Mouse (Mus musculus) stomach, postnatal 0 days (tissue): ENCODE measurements at regions not wholly inside any gene's neighbourhood (a gene's known extent, or its start where the extent isn't known, plus 50 kb on each side); places are given as distances from the start of the nearest gene placed in this dataset.

Experiments used
- ATAC-seq: fragments of 200-750 bp; cut with Nextera tagmentation; 2 replicates; pipeline ENCODE4 v1.8.0; 2017; ENCODE audit not compliant: low FRiP score, low TSS enrichment
- DNase-seq: peaks from one replicate; pipeline ENCODE4 v3.0.0-alpha.2; 2016; ENCODE audit warnings: low spot score
- H3K27ac ChIP-seq: fragments of 300-500 bp; sonication (generic); replicated peaks from 2 replicates; pipeline ENCODE4 v1.5.1; 2014; ENCODE audit warnings: mild to moderate bottlenecking, control low read depth
- H3K27me3 ChIP-seq: fragments of 300-500 bp; sonication (generic); 2 replicates; pipeline ENCODE4 v1.6.1; 2014; ENCODE audit warnings: low read length; ENCODE audit not compliant: control insufficient read depth, insufficient read depth
- H3K36me3 ChIP-seq: fragments of 300-500 bp; sonication (generic); 2 replicates; pipeline ENCODE4 v1.6.1; 2014; ENCODE audit warnings: low read length, mixed read lengths; ENCODE audit not compliant: control insufficient read depth, insufficient read depth
- H3K4me1 ChIP-seq: fragments of 300-500 bp; sonication (generic); replicated peaks from 2 replicates; pipeline ENCODE4 v1.6.1; 2014; ENCODE audit warnings: antibody characterized with exemption; ENCODE audit not compliant: control insufficient read depth, insufficient read depth
- H3K4me2 ChIP-seq: fragments of 300-500 bp; sonication (generic); replicated peaks from 2 replicates; pipeline ENCODE4 v1.6.1; 2014; ENCODE audit warnings: low read depth, mild to moderate bottlenecking, control low read depth, moderate library complexity
- H3K4me3 ChIP-seq: fragments of 300-500 bp; sonication (generic); 2 replicates; pipeline ENCODE4 v1.5.1; 2014; ENCODE audit warnings: low read depth, low read length, control low read depth
- H3K9ac ChIP-seq: fragments of 300-500 bp; sonication (generic); 2 replicates; pipeline ENCODE4 v1.6.1; 2014; ENCODE audit warnings: mild to moderate bottlenecking, low read length, control low read depth, mixed read lengths
- H3K9me3 ChIP-seq: fragments of 300-500 bp; sonication (generic); 2 replicates; pipeline ENCODE4 v1.6.1; 2016; ENCODE audit warnings: low read length; ENCODE audit not compliant: control insufficient read depth
- CTCF ChIP-seq: IDR thresholded peaks from 2 replicates; pipeline ENCODE4 v1.5.1; 2016; ENCODE audit warnings: antibody characterized with exemption, low read depth, mild to moderate bottlenecking, moderate library complexity
- EP300 ChIP-seq: optimal IDR thresholded peaks from 2 replicates; pipeline ENCODE3; 2016; ENCODE audit warnings: antibody characterized with exemption
- WGBS: fragments of 180-500 bp; shearing (Covaris S2); extraction: QIAGEN DNeasy Blood & Tissue Kit; methylation state at CpG from one replicate; pipeline ENCODE4 v1.1.7; 2014; 5-methylcytosine and 5-hydroxymethylcytosine counted together

- Histone ChIP-seq H3K27ac (no peak overlapping the region), H3K4me1 (0 out of 2 replicates have a peak, but pooled peaks cover 2% of the 10 kb centered on the region), H3K36me3 (no peaks in the 10 kb centered on the region), H3K9me3 (no peaks in the 10 kb centered on the region), H3K4me3 (no peak overlapping the region), H3K4me2 (no peak overlapping the region), H3K9ac (no peak overlapping the region), H3K27me3 (no peaks in the 10 kb centered on the region)
- WGBS, result 15% methylated on average over 4 of the region's 4 CpGs
- DNase-seq (no peak), ATAC-seq (no peak)
- TF ChIP-seq EP300 (no peak), CTCF (peak; percentile 36)
Measured at GRCm38 (mm10) chr4:105968324-105968723, 178.7 kb downstream of the Gm12728 start.

GRCm38 (mm10) chr4:105969628-105970027, 180.0 kb downstream of the Gm12728 start:
- no peak for DNase-seq
- Histone ChIP-seq H3K9me3 (no peaks in the 10 kb centered on the region), H3K4me1 (0 out of 2 replicates have a peak, but pooled peaks cover 2% of the 10 kb centered on the region), H3K36me3 (no peaks in the 10 kb centered on the region), H3K27me3 (no peaks in the 10 kb centered on the region), H3K4me2 (no peak overlapping the region), H3K9ac (0 out of 2 replicates have a peak overlapping the region, but pooled peaks have one; percentile 18), H3K4me3 (no peak overlapping the region), H3K27ac (peak overlapping the region; percentile 5; the same call in 1 of the 2 replicates)
- WGBS, result 35% methylated on average over 2 of the region's 2 CpGs
- ATAC-seq, result no peak
- no peak for TF ChIP-seq CTCF
- TF ChIP-seq EP300, result no peak

GRCm38 (mm10) chr4:105970056-105970455, 180.4 kb downstream of the Gm12728 start:
- no peaks in the 10 kb centered on the region for H3K9me3 ChIP-seq
- H3K9ac ChIP-seq, result no peak overlapping the region
- H3K27ac ChIP-seq, result no peak overlapping the region
- no peak for ATAC-seq
- no peak for DNase-seq
- no peaks in the 10 kb centered on the region for H3K27me3 ChIP-seq
- H3K36me3 ChIP-seq, result no peaks in the 10 kb centered on the region
- H3K4me2 ChIP-seq, result no peak overlapping the region
- H3K4me3 ChIP-seq, result no peak overlapping the region
- H3K4me1 ChIP-seq, result 0 out of 2 replicates have a peak, but pooled peaks cover 2% of the 10 kb centered on the region
- no peak for TF ChIP-seq CTCF
- TF ChIP-seq EP300, result no peak
- WGBS, result 49% methylated on average over 3 of the region's 3 CpGs

GRCm38 (mm10) chr4:105972736-105973135, 183.1 kb downstream of the Gm12728 start:
- no peak for DNase-seq
- Histone ChIP-seq H3K27me3 (no peaks in the 10 kb centered on the region), H3K27ac (no peak overlapping the region), H3K4me1 (0 out of 2 replicates have a peak, but pooled peaks cover 2% of the 10 kb centered on the region), H3K36me3 (no peaks in the 10 kb centered on the region), H3K9ac (no peak overlapping the region), H3K4me3 (no peak overlapping the region), H3K9me3 (no peaks in the 10 kb centered on the region), H3K4me2 (no peak overlapping the region)
- WGBS, result 95% methylated on average over 3 of the region's 3 CpGs
- no peak for ATAC-seq
- TF ChIP-seq EP300 (no peak), CTCF (no peak)

GRCm38 (mm10) chr4:105973769-105974397, 184.2 kb downstream of the Gm12728 start:
- WGBS, result 33% methylated on average over 6 of the region's 6 CpGs
- Histone ChIP-seq H3K27me3 (no peaks in the 10 kb centered on the region), H3K9me3 (no peaks in the 10 kb centered on the region), H3K4me3 (no peak overlapping the region), H3K9ac (no peak overlapping the region), H3K27ac (no peak overlapping the region), H3K4me2 (no peak overlapping the region), H3K4me1 (0 out of 2 replicates have a peak, but pooled peaks cover 2% of the 10 kb centered on the region), H3K36me3 (no peaks in the 10 kb centered on the region)
- TF ChIP-seq CTCF (no peak), EP300 (no peak)
- no peak for DNase-seq
- ATAC-seq, result no peak

- Histone ChIP-seq H3K4me3 (no peak overlapping the region), H3K9me3 (no peaks in the 10 kb centered on the region), H3K27me3 (no peaks in the 10 kb centered on the region), H3K9ac (no peak overlapping the region), H3K4me2 (no peak overlapping the region), H3K36me3 (no peaks in the 10 kb centered on the region), H3K27ac (no peak overlapping the region), H3K4me1 (no peaks in the 10 kb centered on the region)
- ATAC-seq (no peak), DNase-seq (no peak)
- peak; percentile 12; the same call in 1 of the 2 replicates for TF ChIP-seq CTCF
- TF ChIP-seq EP300, result no peak
- 77% methylated on average over 4 of the region's 4 CpGs for WGBS
Measured at GRCm38 (mm10) chr4:105974948-105975347, 185.3 kb downstream of the Gm12728 start.
